Mouse (Mus musculus) midbrain, embryonic 16.5 days (tissue): Measurements from ENCODE around the gene Dock10. TPM values are rescaled to one million over a fixed set of nuclear protein-coding genes. Genes with fewer than 3 reads are reported as not detected.
"Not testable (repeated sequence)": the region's sequence is repeated elsewhere in the genome, so short reads cannot be mapped to it uniquely, and the experiment has no call there.

Experiments
- ATAC-seq: fragments of 200-750 bp; cut with Nextera tagmentation; 2 replicates; pipeline ENCODE4 v1.8.0; 2017; ENCODE audit warnings: moderate TSS enrichment
- H3K27ac ChIP-seq: fragments of 300-500 bp; sonication (generic); 2 replicates; pipeline ENCODE4 v1.5.1; 2014; ENCODE audit warnings: mild to moderate bottlenecking, low read length, mixed read lengths
- H3K27me3 ChIP-seq: fragments of 300-500 bp; sonication (generic); 2 replicates; pipeline ENCODE4 v1.6.1; 2014; ENCODE audit warnings: low read depth, low read length, mixed read lengths; ENCODE audit not compliant: control insufficient read depth, insufficient read depth
- H3K36me3 ChIP-seq: fragments of 300-500 bp; sonication (generic); 2 replicates; pipeline ENCODE4 v1.6.1; 2014; ENCODE audit warnings: mild to moderate bottlenecking, low read length, moderate library complexity, mixed read lengths; ENCODE audit not compliant: control insufficient read depth, insufficient read depth
- H3K4me1 ChIP-seq: fragments of 300-500 bp; sonication (generic); 2 replicates; pipeline ENCODE4 v1.6.1; 2014; ENCODE audit warnings: mild to moderate bottlenecking, low read length, mixed read lengths; ENCODE audit not compliant: control insufficient read depth, insufficient read depth
- H3K4me2 ChIP-seq: fragments of 300-500 bp; sonication (generic); 2 replicates; pipeline ENCODE4 v1.6.1; 2014; ENCODE audit warnings: mild to moderate bottlenecking, low read length, mixed read lengths
- H3K4me3 ChIP-seq: fragments of 300-500 bp; sonication (generic); 2 replicates; pipeline ENCODE4 v1.5.1; 2014; ENCODE audit warnings: low read depth, mild to moderate bottlenecking, low read length, moderate library complexity, mixed read lengths
- H3K9ac ChIP-seq: fragments of 300-500 bp; sonication (generic); 2 replicates; pipeline ENCODE4 v1.6.1; 2014; ENCODE audit warnings: low read depth, low read length, mixed read lengths
- H3K9me3 ChIP-seq: fragments of 300-500 bp; sonication (generic); replicated peaks from 2 replicates; pipeline ENCODE4 v1.6.1; 2014; ENCODE audit warnings: mild to moderate bottlenecking, low read length, mixed read lengths; ENCODE audit not compliant: control insufficient read depth, poor library complexity, severe bottlenecking
- WGBS: fragments of 180-500 bp; shearing (Covaris S2); extraction: QIAGEN DNeasy Blood & Tissue Kit; methylation state at CpG from one replicate; pipeline ENCODE4 v1.1.7; 2014; 5-methylcytosine and 5-hydroxymethylcytosine counted together
- polyA plus RNA-seq: library from polyadenylated mRNA; unstranded; fragments of >200 nt; fragmentation: Nextera tagmentation; extraction: Ambion mirVana; gene quantifications from 2 replicates; pipeline ENCODE4 v1.2.1, GENCODE M21; 2015

The Dock10 gene
- polyA plus RNA-seq, 1 experiment from 2014 or later = 3.8 TPM

DNA sequence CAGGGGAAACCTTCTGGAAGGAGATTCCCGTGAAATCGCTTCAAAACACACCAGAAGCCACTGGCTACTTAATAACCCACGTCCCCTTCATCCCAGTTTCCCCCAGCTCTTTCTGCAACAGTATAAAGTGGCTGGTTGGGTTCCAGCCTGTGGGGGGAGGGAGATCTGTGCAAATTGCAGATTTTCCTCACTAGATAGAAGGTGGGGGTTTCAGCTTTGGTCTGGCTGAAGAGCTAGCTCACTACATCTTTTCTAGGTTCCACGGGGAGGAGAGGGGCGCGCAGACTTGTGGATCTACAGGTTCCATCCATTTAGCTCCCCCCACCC, 714 bp downstream of the Dock10 start:
- Histone ChIP-seq H3K4me3 (peak overlapping the region; percentile 66), H3K9ac (peak overlapping the region; percentile 76), H3K27ac (no peak overlapping the region; the same call in none of the 2 replicates), H3K9me3 (no peaks in the 10 kb centered on the region; the same call in 1 of the 2 replicates), H3K36me3 (no peaks in the 10 kb centered on the region), H3K27me3 (0 out of 2 replicates have a peak, but pooled peaks cover 2% of the 10 kb centered on the region), H3K4me1 (peaks cover 7% of the 10 kb centered on the region; the same call in 1 of the 2 replicates), H3K4me2 (peak overlapping the region; percentile 76)
- ATAC-seq = peak; percentile 56; the same call in 1 of the 2 replicates
- WGBS = 0% methylated on average over 6 of the region's 6 CpGs

DNA sequence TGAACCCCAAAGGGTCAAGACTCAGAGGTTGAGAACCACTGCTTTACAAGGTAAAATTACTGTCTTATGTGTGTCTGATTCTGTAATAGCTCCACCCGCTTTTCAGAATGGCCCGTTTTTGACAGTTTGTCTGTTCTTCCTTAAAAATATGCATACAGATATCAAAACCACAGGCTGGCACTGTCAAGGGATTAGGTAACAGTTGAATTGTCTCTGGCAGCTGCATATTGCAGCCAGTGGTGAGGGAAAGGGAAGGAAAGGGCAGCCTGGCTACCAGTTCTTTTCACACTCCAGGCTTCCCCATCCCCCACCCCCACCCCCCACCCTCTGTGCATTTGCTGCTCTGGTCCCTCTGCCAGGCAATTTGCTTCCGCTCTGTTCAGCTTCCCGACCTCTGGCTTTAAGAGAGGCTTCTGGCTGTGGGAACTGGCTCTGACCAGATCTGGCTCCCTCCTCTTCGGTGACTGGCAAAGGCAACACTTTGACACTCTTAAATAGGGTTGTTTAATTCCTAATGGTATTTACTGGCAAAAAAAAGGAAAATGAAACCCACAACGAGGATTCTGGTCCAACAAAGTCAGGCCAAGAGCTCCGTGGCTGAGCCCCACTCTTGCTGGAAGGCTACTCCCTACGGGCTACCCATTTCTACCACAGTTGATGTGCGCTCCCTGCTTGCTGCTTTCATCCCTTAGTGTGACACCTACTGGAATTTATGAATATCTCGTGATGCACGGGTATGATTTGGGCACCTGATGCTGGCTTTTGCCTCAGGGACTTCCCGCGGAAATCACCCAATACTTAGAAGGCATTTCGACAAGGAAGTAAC, 1.3 kb downstream of the Dock10 start:
- WGBS = 7% methylated on average over 14 of the region's 14 CpGs
- H3K36me3 ChIP-seq = no peaks in the 10 kb centered on the region
- H3K9me3 ChIP-seq = no peaks in the 10 kb centered on the region; the same call in 1 of the 2 replicates
- H3K4me3 ChIP-seq = peak overlapping the region; percentile 66
- 0 out of 2 replicates have a peak, but pooled peaks cover 2% of the 10 kb centered on the region for H3K27me3 ChIP-seq
- peaks cover 7% of the 10 kb centered on the region; the same call in 1 of the 2 replicates for H3K4me1 ChIP-seq
- ATAC-seq = peak; percentile 61
- H3K9ac ChIP-seq = peak overlapping the region; percentile 76
- peak overlapping the region; percentile 76 for H3K4me2 ChIP-seq
- peak overlapping the region; percentile 10; the same call in 1 of the 2 replicates for H3K27ac ChIP-seq

DNA sequence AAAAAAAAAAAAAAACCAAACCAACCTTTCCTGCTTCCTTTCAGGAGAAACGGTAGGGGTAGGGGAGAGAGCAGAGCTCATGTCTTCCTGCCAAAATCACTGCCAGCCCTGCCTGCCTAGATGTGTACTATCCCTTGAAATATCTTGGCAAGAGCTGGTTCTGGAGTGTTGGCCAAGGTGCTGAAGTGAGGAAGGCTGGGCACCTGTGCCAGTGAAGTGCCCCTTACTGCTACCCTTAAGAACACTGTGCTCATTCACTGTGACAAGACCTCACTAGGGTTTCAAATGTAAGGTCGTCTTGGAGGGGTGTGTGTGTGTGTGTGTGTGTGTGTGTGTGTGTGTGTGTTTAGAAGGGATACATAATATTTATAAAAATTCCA, 2.3 kb downstream of the Dock10 start:
- H3K27ac ChIP-seq = no peak overlapping the region
- H3K27me3 ChIP-seq = 0 out of 2 replicates have a peak, but pooled peaks cover 2% of the 10 kb centered on the region
- H3K4me1 ChIP-seq = peaks cover 7% of the 10 kb centered on the region; the same call in 1 of the 2 replicates
- no peaks in the 10 kb centered on the region; the same call in 1 of the 2 replicates for H3K9me3 ChIP-seq
- no peak for ATAC-seq
- no peak overlapping the region for H3K4me2 ChIP-seq
- H3K9ac ChIP-seq = no peak overlapping the region
- no peaks in the 10 kb centered on the region for H3K36me3 ChIP-seq
- WGBS = 35% methylated on average over 2 of the region's 2 CpGs
- no peak overlapping the region for H3K4me3 ChIP-seq

DNA sequence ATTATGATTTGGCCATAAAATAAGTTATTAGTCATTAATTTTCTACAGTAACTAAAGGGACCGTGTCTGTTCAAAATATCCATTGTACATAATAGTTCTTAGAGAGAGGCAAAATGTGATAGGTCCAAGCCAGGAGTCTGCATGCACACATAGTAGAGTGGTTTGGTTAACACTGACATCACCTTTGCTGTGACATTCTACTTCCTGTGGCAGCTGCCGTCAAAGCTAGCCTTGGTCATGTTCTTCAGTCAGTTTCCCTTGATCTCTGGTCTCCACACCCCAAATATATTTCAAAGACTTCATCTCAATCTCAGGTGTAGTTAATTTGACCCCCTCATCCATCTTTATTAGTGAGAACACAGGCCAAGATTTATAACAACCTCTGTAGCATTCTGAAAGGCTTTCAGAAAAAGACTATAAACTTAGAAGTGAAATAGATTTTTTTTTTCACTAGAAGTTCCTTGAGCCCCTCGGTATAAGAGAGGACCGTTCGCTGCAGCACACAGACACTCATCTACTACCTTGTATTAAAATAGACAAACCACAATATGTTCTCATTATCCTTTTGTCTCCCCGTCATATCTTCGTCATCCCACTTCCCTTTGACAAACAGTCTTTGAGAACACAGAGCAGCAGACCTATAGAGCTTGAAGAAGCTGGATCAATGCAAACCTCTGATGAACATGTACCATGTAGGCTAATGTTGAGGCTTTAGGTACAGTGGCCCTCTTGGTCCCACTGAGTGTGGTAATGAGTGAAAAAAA, 2.8 kb downstream of the Dock10 start:
- H3K4me1 ChIP-seq = peaks cover 7% of the 10 kb centered on the region; the same call in 1 of the 2 replicates
- H3K4me2 ChIP-seq = no peak overlapping the region
- WGBS = 93% methylated on average over 7 of the region's 7 CpGs
- no peak overlapping the region for H3K27ac ChIP-seq
- H3K36me3 ChIP-seq = no peaks in the 10 kb centered on the region
- H3K9ac ChIP-seq = no peak overlapping the region
- H3K9me3 ChIP-seq = no peaks in the 10 kb centered on the region; the same call in 1 of the 2 replicates
- H3K4me3 ChIP-seq = no peak overlapping the region
- H3K27me3 ChIP-seq = 0 out of 2 replicates have a peak, but pooled peaks cover 2% of the 10 kb centered on the region
- no peak for ATAC-seq

DNA sequence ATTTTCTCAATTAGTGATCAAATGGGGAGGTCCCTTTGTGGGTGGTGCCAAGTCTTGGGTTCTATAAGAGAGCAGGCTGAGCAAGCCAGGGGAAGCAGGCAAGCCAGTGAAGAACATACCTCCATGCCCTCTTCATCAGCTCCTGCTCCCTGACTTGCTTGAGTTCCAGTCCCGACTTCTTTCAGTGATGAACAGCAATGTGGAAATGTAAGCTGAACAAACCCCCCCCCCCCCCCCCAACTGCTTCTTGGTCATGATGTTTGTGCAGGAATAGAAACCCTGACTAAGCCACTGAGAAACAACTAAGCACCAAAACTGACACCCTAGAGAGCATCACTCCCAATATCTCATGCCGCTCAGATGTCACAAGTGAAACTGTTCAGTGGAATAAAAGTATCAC, 9.2 kb downstream of the Dock10 start:
- H3K27me3 ChIP-seq, H3K4me2 ChIP-seq, H3K36me3 ChIP-seq, ATAC-seq, H3K9ac ChIP-seq, H3K4me1 ChIP-seq, H3K4me3 ChIP-seq, H3K27ac ChIP-seq, H3K9me3 ChIP-seq: not testable (repeated sequence)
- WGBS = 94% methylated on average over 2 of the region's 2 CpGs

DNA sequence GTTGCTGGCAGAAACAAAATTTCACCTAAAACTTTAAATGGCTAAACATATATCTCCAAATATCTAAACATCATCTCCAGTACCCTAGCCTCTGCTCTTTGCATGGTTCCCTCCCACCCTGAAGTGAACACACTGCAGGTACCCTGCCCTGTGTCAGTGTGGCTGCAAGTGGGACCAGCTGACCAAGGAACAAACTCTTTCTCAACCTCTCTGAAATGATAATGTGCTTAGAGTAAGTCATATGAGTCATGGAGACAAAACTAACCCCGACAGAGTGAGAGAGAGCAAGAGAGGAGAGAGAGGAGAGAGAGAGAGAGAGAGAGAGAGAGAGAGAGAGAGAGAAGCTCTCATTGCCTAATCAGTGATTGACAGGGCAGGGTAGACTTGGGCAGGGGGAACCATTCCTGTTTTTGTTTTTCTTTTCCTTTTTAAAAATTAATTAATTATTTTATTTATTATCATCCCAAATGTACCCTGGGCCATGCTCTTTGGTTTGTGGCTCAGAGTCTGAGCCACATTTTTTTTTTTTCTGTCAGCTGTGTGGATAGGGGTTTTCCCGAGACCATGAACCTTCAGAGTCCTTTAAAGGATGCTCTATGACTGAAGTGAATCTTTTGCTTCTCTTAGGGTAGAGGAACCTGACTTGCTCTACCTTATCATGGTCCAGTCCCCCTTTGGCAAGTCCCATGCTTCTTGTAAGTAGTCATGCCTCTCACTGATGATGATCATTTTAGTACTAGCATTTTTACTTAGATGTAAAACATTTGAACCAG, 11.4 kb downstream of the Dock10 start:
- no peaks in the 10 kb centered on the region for H3K27me3 ChIP-seq
- H3K4me1 ChIP-seq = no peaks in the 10 kb centered on the region
- H3K9me3 ChIP-seq = no peaks in the 10 kb centered on the region; the same call in 1 of the 2 replicates
- H3K4me3 ChIP-seq = no peak overlapping the region
- no peak overlapping the region for H3K9ac ChIP-seq
- WGBS = 65% methylated on average over 2 of the region's 2 CpGs
- H3K27ac ChIP-seq = no peak overlapping the region
- no peak for ATAC-seq
- no peaks in the 10 kb centered on the region for H3K36me3 ChIP-seq
- no peak overlapping the region for H3K4me2 ChIP-seq

DNA sequence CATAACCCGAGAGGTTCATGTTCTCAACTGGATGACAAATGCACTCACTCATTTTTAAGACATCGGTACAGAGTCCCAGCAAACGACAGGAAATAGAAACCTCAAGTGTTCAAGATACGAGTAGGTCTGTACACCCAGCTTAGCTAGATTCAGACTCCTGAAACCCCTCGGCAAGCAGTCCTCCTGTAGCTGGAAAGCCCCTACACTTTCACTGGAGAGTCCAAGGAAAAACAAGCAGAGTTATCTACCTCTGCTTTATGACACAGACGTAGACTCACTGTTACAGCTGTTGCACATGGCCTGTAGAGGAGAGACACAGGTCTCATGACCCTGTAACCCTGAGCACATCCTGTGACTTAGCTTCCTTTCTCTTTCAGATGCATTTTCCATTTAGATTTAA, 12.1 kb downstream of the Dock10 start:
- WGBS = 93% methylated on average over 6 of the region's 6 CpGs
- no peak overlapping the region for H3K4me2 ChIP-seq
- H3K4me3 ChIP-seq = no peak overlapping the region
- H3K27ac ChIP-seq = no peak overlapping the region
- H3K4me1 ChIP-seq = no peaks in the 10 kb centered on the region
- H3K36me3 ChIP-seq = no peaks in the 10 kb centered on the region
- H3K27me3 ChIP-seq = no peaks in the 10 kb centered on the region
- no peak overlapping the region for H3K9ac ChIP-seq
- no peak for ATAC-seq
- no peaks in the 10 kb centered on the region for H3K9me3 ChIP-seq

DNA sequence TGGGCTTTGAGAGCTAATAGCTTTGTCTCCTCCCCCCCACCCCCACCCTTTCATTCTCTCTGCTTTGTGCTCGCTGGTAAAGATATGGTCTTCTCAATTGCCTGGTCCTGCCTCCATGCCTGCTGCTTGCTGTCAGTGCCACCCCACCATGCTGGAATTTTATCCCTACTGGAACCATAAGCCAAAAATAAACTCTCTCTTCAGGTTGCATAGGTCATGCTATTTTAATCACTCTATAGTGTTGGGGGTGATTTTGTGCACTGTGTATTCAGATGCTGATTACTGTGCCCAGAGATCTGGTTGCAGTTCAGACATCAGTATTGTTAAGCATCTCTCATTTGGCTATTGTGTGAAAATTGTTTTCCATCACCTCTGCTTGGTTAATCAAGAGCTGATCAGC, 18.9 kb downstream of the Dock10 start:
- no peaks in the 10 kb centered on the region for H3K4me1 ChIP-seq
- no peaks in the 10 kb centered on the region for H3K36me3 ChIP-seq
- H3K27me3 ChIP-seq = no peaks in the 10 kb centered on the region
- no peak for ATAC-seq
- no peak overlapping the region for H3K27ac ChIP-seq
- no peak overlapping the region for H3K4me2 ChIP-seq
- no peak overlapping the region for H3K9ac ChIP-seq
- no peaks in the 10 kb centered on the region for H3K9me3 ChIP-seq
- WGBS = 36% methylated on average over 1 of the region's 1 CpGs
- no peak overlapping the region for H3K4me3 ChIP-seq
